9 mouse cellular contexts compared by ENCODE assay signal in genomic region chr15:11906021-11906570, GRCm38 (mm10). TPM values are rescaled to one million over a fixed set of nuclear protein-coding genes. Genes with fewer than 3 reads are reported as not detected.
DNase-seq lines count a peak whose midpoint lies in the region; ATAC-seq and TF ChIP-seq lines count a peak whose summit lies in the region.
"Had no signal": no experiment of that assay in that cellular context is flagged by ENCODE, and none has a peak within 500 bp of the region (broad histone marks: within the 10 kb centered on the region; RNA-seq: fewer than 3 reads in every experiment).

No protein-coding gene starts in this region.

- no peak for TF ChIP-seq POLR2A in small intestine, adult 2 months (IDR thresholded peaks at IDR 0.05; ENCODE audit: low read depth, low read length)
- no peak for TF ChIP-seq POLR2A in thymus, adult 2 months (IDR thresholded peaks at IDR 0.05; ENCODE audit: control insufficient read depth, extremely low read depth, insufficient read depth, low read length, poor library complexity)

- peaks cover 56% of the 10 kb centered on the region for H3K27me3 ChIP-seq in embryonic facial prominence, embryonic 13.5 days
- H3K27me3 ChIP-seq in small intestine, adult 2 months (ENCODE audit: control insufficient read depth, insufficient read depth, low read length), result peaks cover 36% of the 10 kb centered on the region
- H3K27me3 ChIP-seq in thymus, adult 2 months (ENCODE audit: control insufficient read depth, insufficient read depth, low read length), result peaks cover 11% of the 10 kb centered on the region

- TF ChIP-seq CTCF in small intestine, adult 2 months (IDR thresholded peaks at IDR 0.05; ENCODE audit: extremely low read depth, insufficient read length, insufficient replicate concordance, low read depth, low read length), result no peak
- TF ChIP-seq CTCF in thymus, adult 2 months (IDR thresholded peaks at IDR 0.05; ENCODE audit: borderline replicate concordance, control insufficient read depth, extremely low read depth, insufficient read depth, low read length, poor library complexity), result no peak

- ATAC-seq in embryonic facial prominence, embryonic 13.5 days (ENCODE audit: insufficient number of reproducible peaks, insufficient read depth, low FRiP score, low TSS enrichment, low read depth), result 0 out of 2 replicates have a peak, but pooled peaks have one; percentile 44

- H3K4me2 ChIP-seq in embryonic facial prominence, embryonic 13.5 days, result peak overlapping the region; percentile 95

- intact Hi-C loops in heart, postnatal 10 days (cut with DNase I), result loop anchor here (2.0 kb wide), 1 partner anchor 61 kb away; no protein-coding TSS in a partner anchor

- no peaks in the 10 kb centered on the region for H3K36me3 ChIP-seq in embryonic facial prominence, embryonic 13.5 days
- H3K36me3 ChIP-seq in small intestine, adult 2 months (ENCODE audit: control insufficient read depth, insufficient read depth, low read length), result no peaks in the 10 kb centered on the region
- H3K36me3 ChIP-seq in thymus, adult 2 months (ENCODE audit: control insufficient read depth, insufficient read depth, low read length), result no peaks in the 10 kb centered on the region

- DNase-seq in layer of hippocampus, adult 11-12 months (ENCODE audit: low spot score), result peak; percentile 32
- DNase-seq in layer of hippocampus, adult 9-10 months (ENCODE audit: low spot score), result no peak
- peak; percentile 50 to 57 for DNase-seq in heart, postnatal 10 days
- peak; percentile 54 to 68 for DNase-seq in kidney, postnatal 4 days
- peak; percentile 63 for DNase-seq in lung, postnatal 14 days
- no peak for DNase-seq in thymus, adult 2 months

- under 1% methylated on average over 36 of the region's 36 CpGs for WGBS in embryonic facial prominence, embryonic 13.5 days
- WGBS in small intestine, adult 2 months, result 1% methylated on average over 36 of the region's 36 CpGs
- WGBS in thymus, adult 2 months, result 1% methylated on average over 36 of the region's 36 CpGs

- peaks cover 32% of the 10 kb centered on the region for H3K4me1 ChIP-seq in embryonic facial prominence, embryonic 13.5 days
- H3K4me1 ChIP-seq in small intestine, adult 2 months (ENCODE audit: control insufficient read depth, insufficient read depth, insufficient read length, low read length), result no peaks in the 10 kb centered on the region; the same call in 1 of the 2 replicates
- H3K4me1 ChIP-seq in thymus, adult 2 months (replicated peaks; ENCODE audit: control insufficient read depth, insufficient read depth, low read length), result 0 out of 2 replicates have a peak, but pooled peaks cover 2% of the 10 kb centered on the region

- peak overlapping the region; percentile 71 for H3K9ac ChIP-seq in embryonic facial prominence, embryonic 13.5 days

- peak overlapping the region; percentile 58 for H3K4me3 ChIP-seq in embryonic facial prominence, embryonic 13.5 days
- H3K4me3 ChIP-seq in small intestine, adult 2 months (ENCODE audit: low read depth, low read length), result peak overlapping the region; percentile 65
- H3K4me3 ChIP-seq in thymus, adult 2 months (ENCODE audit: control insufficient read depth, insufficient read depth, low read length), result no peak overlapping the region

- H3K9me3 ChIP-seq in embryonic facial prominence, embryonic 13.5 days, result no peaks in the 10 kb centered on the region

- H3K27ac ChIP-seq in embryonic facial prominence, embryonic 13.5 days, result 0 out of 2 replicates have a peak overlapping the region, but pooled peaks have one; percentile 81
- H3K27ac ChIP-seq in small intestine, adult 2 months (ENCODE audit: insufficient read depth, low read depth, low read length), result no peak overlapping the region
- H3K27ac ChIP-seq in thymus, adult 2 months (ENCODE audit: control insufficient read depth, insufficient read depth, low read length), result no peak overlapping the region

RNA-seq across cellular contexts. Expression of gene Npr3, which starts 1.0 kb away (rescaled TPM):
- 5.1 and 5.8 TPM in 2 replicates for polyA plus RNA-seq in embryonic facial prominence, embryonic 13.5 days (2015; fragmentation: Nextera tagmentation; extraction: Ambion mirVana)
- 10 to 100 TPM; 29.2 to 32.9 TPM for total RNA-seq in heart, postnatal 10 days (2021)
- polyA plus RNA-seq in small intestine, adult 2 months (2012; rRNA removed), result 0.75 and 1.0 TPM in 2 replicates
- polyA plus RNA-seq in thymus, adult 2 months (2012; rRNA removed), result 0.50 and 1.4 TPM in 2 replicates
- total RNA-seq: MEL had no signal

Comparison
In these comparisons a context has a peak if more than half of its experiments do, and no peak if none do; other contexts are left out.
1. DNase-seq: peak in layer of hippocampus, adult 11-12 months (single experiment), heart, postnatal 10 days (2 of 2), kidney, postnatal 4 days (2 of 2) and lung, postnatal 14 days (single experiment); none in layer of hippocampus, adult 9-10 months (single experiment) and thymus, adult 2 months (single experiment).